Mouse (Mus musculus) ES-Bruce4 (cell line): Measurements from ENCODE around the gene Ptprg. TPM values are rescaled to one million over a fixed set of nuclear protein-coding genes. Genes with fewer than 3 reads are reported as not detected.

Experiments
- H3K27ac ChIP-seq: 2 replicates; pipeline ENCODE4 v1.5.1; 2012; ENCODE audit warnings: low read length, inconsistent platforms; ENCODE audit not compliant: insufficient read depth
- H3K27me3 ChIP-seq: 2 replicates; pipeline ENCODE4 v1.6.1; 2012; ENCODE audit warnings: mild to moderate bottlenecking, low read length, inconsistent platforms; ENCODE audit not compliant: control insufficient read depth, poor library complexity, insufficient read depth, severe bottlenecking
- H3K36me3 ChIP-seq: 2 replicates; pipeline ENCODE4 v1.6.1; 2012; ENCODE audit warnings: inconsistent platforms, mild to moderate bottlenecking, low read length, moderate library complexity; ENCODE audit not compliant: control insufficient read depth, poor library complexity, insufficient read depth, severe bottlenecking
- H3K4me1 ChIP-seq: one replicate; pipeline ENCODE4 v1.8.1; 2011; ENCODE audit warnings: low read length; ENCODE audit not compliant: control insufficient read depth, insufficient read depth
- H3K4me3 ChIP-seq: 2 replicates; pipeline ENCODE4 v1.5.1; 2011; ENCODE audit warnings: low read depth, mild to moderate bottlenecking, low read length
- H3K9ac ChIP-seq: 2 replicates; pipeline ENCODE4 v1.6.1; 2012; ENCODE audit warnings: low read depth, mild to moderate bottlenecking, inconsistent platforms; ENCODE audit not compliant: poor library complexity, severe bottlenecking
- H3K9me3 ChIP-seq: replicated peaks from 2 replicates; pipeline ENCODE4 v1.6.1; 2012; ENCODE audit warnings: mild to moderate bottlenecking, low read length, inconsistent platforms; ENCODE audit not compliant: control insufficient read depth, poor library complexity, insufficient read depth, severe bottlenecking
- CTCF ChIP-seq: IDR thresholded peaks from one replicate; pipeline ENCODE4 v1.8.1; 2011; ENCODE audit warnings: low read depth, low read length
- EP300 ChIP-seq: IDR thresholded peaks from 2 replicates; pipeline ENCODE4 v1.6.1; 2011; ENCODE audit warnings: low read depth, low read length; ENCODE audit not compliant: insufficient read depth
- POLR2A ChIP-seq: IDR thresholded peaks from one replicate; pipeline ENCODE4 v1.8.1; 2011; ENCODE audit warnings: low read length; ENCODE audit not compliant: insufficient read depth
- polyA plus RNA-seq: library from polyadenylated mRNA; stranded (reverse); fragments of >200 nt; gene quantifications from 2 replicates; pipeline ENCODE4 v1.2.4, GENCODE M21; 2011; ENCODE audit warnings: low read depth; ENCODE audit not compliant: missing spikeins, insufficient read depth, insufficient read length

Ptprg gene
- polyA plus RNA-seq, 1 experiment: 27.4 TPM

- Histone ChIP-seq H3K27me3 (no peaks in the 10 kb centered on the region), H3K36me3 (no peaks in the 10 kb centered on the region), H3K9ac (no peak overlapping the region), H3K27ac (no peak overlapping the region), H3K9me3 (no peaks in the 10 kb centered on the region), H3K4me3 (no peak overlapping the region), H3K4me1 (peaks cover 5% of the 10 kb centered on the region)
- TF ChIP-seq EP300 (no peak), CTCF (no peak), POLR2A (no peak)
These were observed 87.7 kb downstream of the Ptprg start for GRCm38 (mm10) chr14:11640996-11641395.

- Histone ChIP-seq H3K4me3 (no peak overlapping the region), H3K9ac (no peak overlapping the region), H3K36me3 (no peaks in the 10 kb centered on the region), H3K27ac (no peak overlapping the region), H3K4me1 (peaks cover 5% of the 10 kb centered on the region), H3K27me3 (no peaks in the 10 kb centered on the region), H3K9me3 (no peaks in the 10 kb centered on the region)
- TF ChIP-seq EP300: no peak
- TF ChIP-seq POLR2A: no peak
These were observed 89.6 kb downstream of the Ptprg start for GRCm38 (mm10) chr14:11642977-11643376.

GRCm38 (mm10) chr14:11657374-11657773 is 104.0 kb downstream of the Ptprg start:
- no peak for TF ChIP-seq CTCF
- TF ChIP-seq EP300: no peak
- no peak for TF ChIP-seq POLR2A
- H3K36me3 ChIP-seq: no peaks in the 10 kb centered on the region
- peaks cover 2% of the 10 kb centered on the region for H3K4me1 ChIP-seq
- H3K9ac ChIP-seq: no peak overlapping the region
- H3K27ac ChIP-seq: no peak overlapping the region
- H3K9me3 ChIP-seq: no peaks in the 10 kb centered on the region
- H3K4me3 ChIP-seq: no peak overlapping the region
- no peaks in the 10 kb centered on the region for H3K27me3 ChIP-seq

DNA sequence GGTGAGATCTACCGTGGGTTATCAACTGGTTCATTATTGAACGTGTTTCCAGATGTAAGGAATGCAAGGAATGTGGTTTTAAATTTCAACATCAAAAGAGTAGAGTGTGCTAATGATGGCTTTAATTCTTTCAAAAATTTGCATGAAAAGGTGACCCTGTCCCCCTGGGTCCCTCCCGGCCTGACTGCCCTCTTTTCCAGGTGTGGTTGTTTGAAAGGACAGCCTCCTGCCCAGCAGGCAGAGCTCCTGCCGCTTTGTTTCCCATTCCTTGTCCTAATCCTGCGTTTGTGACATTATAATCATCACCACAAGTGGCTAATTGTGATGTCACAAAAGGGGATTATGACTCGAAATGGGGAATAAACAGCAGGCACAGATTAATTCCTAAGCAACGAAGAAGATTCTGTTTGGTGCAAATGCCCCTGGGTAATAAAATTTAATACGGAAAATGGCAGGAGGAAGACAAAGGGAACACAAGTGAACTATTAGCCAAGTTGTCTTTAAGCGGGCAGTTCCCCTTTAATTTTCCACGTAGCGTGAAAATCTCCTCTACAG is 110.4 kb downstream of the Ptprg start:
- Histone ChIP-seq H3K4me3 (no peak overlapping the region), H3K27ac (no peak overlapping the region), H3K9ac (no peak overlapping the region), H3K27me3 (no peaks in the 10 kb centered on the region), H3K36me3 (no peaks in the 10 kb centered on the region), H3K4me1 (peaks cover 17% of the 10 kb centered on the region), H3K9me3 (no peaks in the 10 kb centered on the region)
- TF ChIP-seq CTCF: no peak
- no peak for TF ChIP-seq POLR2A
- peak; percentile 97 for TF ChIP-seq EP300

DNA sequence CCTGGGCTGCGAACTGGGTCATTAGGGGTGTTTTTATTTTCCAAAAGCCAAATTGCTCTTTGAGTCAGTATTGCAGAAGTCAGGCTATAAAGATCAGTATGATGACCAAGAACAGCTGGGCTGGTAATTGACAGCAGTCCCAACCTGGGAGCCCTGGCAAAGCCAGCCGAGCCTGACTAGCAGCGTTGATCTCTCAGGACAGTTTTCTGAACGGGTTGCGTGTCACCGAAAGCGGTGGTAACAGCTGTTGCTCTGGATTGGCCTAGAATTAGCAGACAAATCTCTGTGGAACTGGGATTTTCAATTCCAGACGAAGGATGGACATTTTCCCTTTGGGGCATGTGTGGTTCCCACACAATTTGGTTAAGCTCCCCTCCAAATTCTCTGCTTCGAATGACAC is 111.0 kb downstream of the Ptprg start:
- H3K27me3 ChIP-seq: no peaks in the 10 kb centered on the region
- no peak overlapping the region for H3K4me3 ChIP-seq
- no peaks in the 10 kb centered on the region for H3K36me3 ChIP-seq
- H3K27ac ChIP-seq: no peak overlapping the region
- H3K9me3 ChIP-seq: peaks cover 3% of the 10 kb centered on the region; the same call in 1 of the 2 replicates
- no peak for TF ChIP-seq POLR2A
- no peak for TF ChIP-seq EP300
- no peak for TF ChIP-seq CTCF
- H3K4me1 ChIP-seq: peaks cover 17% of the 10 kb centered on the region
- no peak overlapping the region for H3K9ac ChIP-seq

DNA sequence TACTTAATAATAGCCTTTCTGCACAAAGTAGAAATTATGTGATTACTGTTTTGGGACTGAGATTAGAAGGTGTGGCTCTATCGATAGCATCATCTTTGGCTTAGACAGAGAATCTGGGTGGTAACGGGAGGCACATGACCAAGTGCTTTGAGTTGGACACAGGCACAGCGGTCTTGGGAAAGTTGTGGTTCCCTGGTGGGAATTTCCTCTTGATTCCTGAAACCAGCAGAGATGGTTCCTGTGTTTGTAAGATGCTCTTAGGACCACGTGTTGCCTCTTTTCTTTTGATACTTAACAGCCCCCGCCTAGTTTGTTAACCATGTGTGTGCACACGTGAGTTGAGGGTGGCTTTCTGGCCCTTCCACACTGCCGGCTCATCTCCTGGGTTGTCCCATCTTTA is 111.7 kb downstream of the Ptprg start:
- no peaks in the 10 kb centered on the region for H3K27me3 ChIP-seq
- TF ChIP-seq POLR2A: no peak
- no peaks in the 10 kb centered on the region for H3K36me3 ChIP-seq
- H3K4me1 ChIP-seq: peaks cover 17% of the 10 kb centered on the region
- H3K9ac ChIP-seq: no peak overlapping the region
- H3K27ac ChIP-seq: no peak overlapping the region
- H3K9me3 ChIP-seq: peaks cover 3% of the 10 kb centered on the region; the same call in 1 of the 2 replicates
- H3K4me3 ChIP-seq: no peak overlapping the region
